Mouse (Mus musculus) limb, embryonic 13.5 days (tissue): ENCODE results near the gene Ripor2. TPM values are rescaled to one million over a fixed set of nuclear protein-coding genes. Genes with fewer than 3 reads are reported as not detected.

Experiments
- ATAC-seq: fragments of 200-750 bp; cut with Nextera tagmentation; 2 replicates; pipeline ENCODE4 v1.8.0; 2017; ENCODE audit warnings: low read depth, moderate number of reproducible peaks, moderate TSS enrichment; ENCODE audit not compliant: low FRiP score
- H3K27ac ChIP-seq: fragments of 300-500 bp; sonication (generic); 2 replicates; pipeline ENCODE4 v1.5.1; 2015; ENCODE audit warnings: inconsistent platforms, mild to moderate bottlenecking, moderate library complexity
- H3K27me3 ChIP-seq: fragments of 300-500 bp; sonication (generic); 2 replicates; pipeline ENCODE4 v1.6.1; 2015; ENCODE audit warnings: mild to moderate bottlenecking, inconsistent platforms
- H3K36me3 ChIP-seq: fragments of 300-500 bp; sonication (generic); 2 replicates; pipeline ENCODE4 v1.6.1; 2015; ENCODE audit warnings: inconsistent platforms, mild to moderate bottlenecking, moderate library complexity
- H3K4me1 ChIP-seq: fragments of 300-500 bp; sonication (generic); 2 replicates; pipeline ENCODE4 v1.6.1; 2015; ENCODE audit warnings: inconsistent platforms
- H3K4me2 ChIP-seq: fragments of 300-500 bp; sonication (generic); replicated peaks from 2 replicates; pipeline ENCODE4 v1.6.1; 2015; ENCODE audit warnings: inconsistent platforms, mild to moderate bottlenecking, moderate library complexity
- H3K4me3 ChIP-seq: fragments of 300-500 bp; sonication (generic); 2 replicates; pipeline ENCODE4 v1.5.1; 2015; ENCODE audit warnings: moderate library complexity, mild to moderate bottlenecking, inconsistent platforms
- H3K9ac ChIP-seq: fragments of 300-500 bp; sonication (generic); 2 replicates; pipeline ENCODE4 v1.6.1; 2015; ENCODE audit warnings: mild to moderate bottlenecking, inconsistent platforms
- H3K9me3 ChIP-seq: fragments of 300-500 bp; sonication (generic); 2 replicates; pipeline ENCODE4 v1.6.1; 2016; ENCODE audit warnings: inconsistent platforms
- WGBS: fragments of 180-500 bp; shearing (Covaris S2); methylation state at CpG from one replicate; pipeline ENCODE4 v1.1.7; 2015; 5-methylcytosine and 5-hydroxymethylcytosine counted together
- polyA plus RNA-seq: library from polyadenylated mRNA; unstranded; fragments of >200 nt; fragmentation: Nextera tagmentation; extraction: Ambion mirVana; gene quantifications from 2 replicates; pipeline ENCODE4 v1.2.1, GENCODE M21; 2015

Gene Ripor2
- polyA plus RNA-seq, 1 experiment from 2014 or later, result 4.2 TPM

- 76% methylated on average over 12 of the region's 12 CpGs for WGBS
- ATAC-seq, result no peak
Observed at GRCm38 (mm10) chr13:24709656-24710396, 127.8 kb downstream of the Ripor2 start.

GRCm38 (mm10) chr13:24710968-24711367, 129.0 kb downstream of the Ripor2 start:
- ATAC-seq, result no peak
- no peak overlapping the region for H3K9ac ChIP-seq
- no peaks in the 10 kb centered on the region for H3K27me3 ChIP-seq
- no peaks in the 10 kb centered on the region for H3K9me3 ChIP-seq
- no peak overlapping the region for H3K4me3 ChIP-seq
- 66% methylated on average over 7 of the region's 7 CpGs for WGBS
- no peak overlapping the region for H3K4me2 ChIP-seq
- no peaks in the 10 kb centered on the region for H3K4me1 ChIP-seq
- no peak overlapping the region for H3K27ac ChIP-seq
- H3K36me3 ChIP-seq, result no peaks in the 10 kb centered on the region

More at GRCm38 (mm10) chr13:24709656-24710396, 127.8 kb downstream of the Ripor2 start:
- Histone ChIP-seq H3K4me1 (no peaks in the 10 kb centered on the region), H3K27me3 (no peaks in the 10 kb centered on the region), H3K4me2 (no peak overlapping the region), H3K27ac (no peak overlapping the region), H3K9me3 (no peaks in the 10 kb centered on the region), H3K36me3 (no peaks in the 10 kb centered on the region), H3K9ac (no peak overlapping the region), H3K4me3 (no peak overlapping the region)

GRCm38 (mm10) chr13:24712581-24713130, 130.7 kb downstream of the Ripor2 start:
- WGBS, result 74% methylated on average over 7 of the region's 7 CpGs
- Histone ChIP-seq H3K4me1 (no peaks in the 10 kb centered on the region), H3K27me3 (no peaks in the 10 kb centered on the region), H3K9ac (no peak overlapping the region), H3K9me3 (no peaks in the 10 kb centered on the region), H3K4me2 (no peak overlapping the region), H3K27ac (no peak overlapping the region), H3K36me3 (no peaks in the 10 kb centered on the region), H3K4me3 (no peak overlapping the region)
- ATAC-seq, result no peak

GRCm38 (mm10) chr13:24713434-24714000, 131.5 kb downstream of the Ripor2 start:
- Histone ChIP-seq H3K27me3 (no peaks in the 10 kb centered on the region), H3K9ac (peak overlapping the region; percentile 51; the same call in 1 of the 2 replicates), H3K27ac (no peak overlapping the region), H3K9me3 (no peaks in the 10 kb centered on the region), H3K4me1 (no peaks in the 10 kb centered on the region), H3K4me3 (peak overlapping the region; percentile 28), H3K36me3 (no peaks in the 10 kb centered on the region), H3K4me2 (peak overlapping the region; percentile 54)
- peak; percentile 83 for ATAC-seq
- 8% methylated on average over 16 of the region's 16 CpGs for whole genome bisulfite sequencing

- H3K4me1 ChIP-seq, result no peaks in the 10 kb centered on the region
- H3K9ac ChIP-seq, result no peak overlapping the region
- ATAC-seq, result no peak
- H3K27me3 ChIP-seq, result no peaks in the 10 kb centered on the region
- no peaks in the 10 kb centered on the region for H3K9me3 ChIP-seq
- H3K4me2 ChIP-seq, result no peak overlapping the region
- H3K36me3 ChIP-seq, result no peaks in the 10 kb centered on the region
- no peak overlapping the region for H3K27ac ChIP-seq
- H3K4me3 ChIP-seq, result no peak overlapping the region
- WGBS, result 73% methylated on average over 9 of the region's 9 CpGs
Observed at GRCm38 (mm10) chr13:24714360-24714885, 132.4 kb downstream of the Ripor2 start.

GRCm38 (mm10) chr13:24715601-24716000, 133.6 kb downstream of the Ripor2 start:
- Histone ChIP-seq H3K36me3 (no peaks in the 10 kb centered on the region), H3K4me3 (no peak overlapping the region), H3K27ac (no peak overlapping the region), H3K9me3 (no peaks in the 10 kb centered on the region), H3K27me3 (no peaks in the 10 kb centered on the region), H3K4me1 (no peaks in the 10 kb centered on the region), H3K4me2 (no peak overlapping the region), H3K9ac (no peak overlapping the region)
- WGBS, result 79% methylated on average over 5 of the region's 5 CpGs
- ATAC-seq, result no peak

GRCm38 (mm10) chr13:24716441-24716840, 134.5 kb downstream of the Ripor2 start:
- H3K4me2 ChIP-seq, result no peak overlapping the region
- H3K27ac ChIP-seq, result no peak overlapping the region
- H3K4me3 ChIP-seq, result no peak overlapping the region
- H3K27me3 ChIP-seq, result no peaks in the 10 kb centered on the region
- no peak for ATAC-seq
- no peaks in the 10 kb centered on the region for H3K9me3 ChIP-seq
- no peak overlapping the region for H3K9ac ChIP-seq
- no peaks in the 10 kb centered on the region for H3K36me3 ChIP-seq
- no peaks in the 10 kb centered on the region for H3K4me1 ChIP-seq
- whole genome bisulfite sequencing, result 82% methylated on average over 9 of the region's 9 CpGs

- Histone ChIP-seq H3K36me3 (no peaks in the 10 kb centered on the region), H3K27me3 (no peaks in the 10 kb centered on the region), H3K9me3 (no peaks in the 10 kb centered on the region), H3K9ac (no peak overlapping the region), H3K4me1 (no peaks in the 10 kb centered on the region), H3K4me2 (no peak overlapping the region), H3K4me3 (no peak overlapping the region), H3K27ac (no peak overlapping the region)
- WGBS, result 45% methylated on average over 7 of the region's 7 CpGs
- ATAC-seq, result no peak
Observed at GRCm38 (mm10) chr13:24717677-24718076, 135.7 kb downstream of the Ripor2 start.

GRCm38 (mm10) chr13:24721502-24721901, 139.5 kb downstream of the Ripor2 start:
- Histone ChIP-seq H3K4me3 (no peak overlapping the region), H3K4me1 (peaks cover 13% of the 10 kb centered on the region), H3K27ac (no peak overlapping the region), H3K4me2 (no peak overlapping the region), H3K9me3 (no peaks in the 10 kb centered on the region), H3K36me3 (no peaks in the 10 kb centered on the region), H3K27me3 (no peaks in the 10 kb centered on the region), H3K9ac (no peak overlapping the region)
- ATAC-seq, result no peak
- 80% methylated on average over 10 of the region's 10 CpGs for WGBS

GRCm38 (mm10) chr13:24723699-24724394, 141.9 kb downstream of the Ripor2 start:
- Histone ChIP-seq H3K27me3 (no peaks in the 10 kb centered on the region), H3K36me3 (no peaks in the 10 kb centered on the region), H3K27ac (no peak overlapping the region), H3K9ac (no peak overlapping the region), H3K4me3 (no peak overlapping the region), H3K9me3 (no peaks in the 10 kb centered on the region), H3K4me2 (no peak overlapping the region), H3K4me1 (peaks cover 13% of the 10 kb centered on the region)
- ATAC-seq, result no peak
- WGBS, result 55% methylated on average over 8 of the region's 8 CpGs

GRCm38 (mm10) chr13:24724395-24724759, 142.4 kb downstream of the Ripor2 start:
- H3K4me1 ChIP-seq, result peaks cover 13% of the 10 kb centered on the region
- H3K4me2 ChIP-seq, result peak overlapping the region; percentile 28; the same call in 1 of the 2 replicates
- ATAC-seq, result no peak
- no peak overlapping the region for H3K27ac ChIP-seq
- no peaks in the 10 kb centered on the region for H3K36me3 ChIP-seq
- 55% methylated on average over 4 of the region's 4 CpGs for WGBS
- H3K27me3 ChIP-seq, result no peaks in the 10 kb centered on the region
- H3K4me3 ChIP-seq, result no peak overlapping the region
- H3K9ac ChIP-seq, result no peak overlapping the region
- H3K9me3 ChIP-seq, result no peaks in the 10 kb centered on the region

GRCm38 (mm10) chr13:24729128-24729527, 147.1 kb downstream of the Ripor2 start:
- Histone ChIP-seq H3K9me3 (no peaks in the 10 kb centered on the region), H3K4me2 (no peak overlapping the region), H3K27me3 (no peaks in the 10 kb centered on the region), H3K27ac (no peak overlapping the region), H3K36me3 (no peaks in the 10 kb centered on the region), H3K9ac (no peak overlapping the region), H3K4me1 (peaks cover 8% of the 10 kb centered on the region), H3K4me3 (no peak overlapping the region)
- WGBS, result 93% methylated on average over 5 of the region's 5 CpGs
- ATAC-seq, result no peak
